1 mouse cellular context compared by ENCODE assay signal in the genomic region with DNA sequence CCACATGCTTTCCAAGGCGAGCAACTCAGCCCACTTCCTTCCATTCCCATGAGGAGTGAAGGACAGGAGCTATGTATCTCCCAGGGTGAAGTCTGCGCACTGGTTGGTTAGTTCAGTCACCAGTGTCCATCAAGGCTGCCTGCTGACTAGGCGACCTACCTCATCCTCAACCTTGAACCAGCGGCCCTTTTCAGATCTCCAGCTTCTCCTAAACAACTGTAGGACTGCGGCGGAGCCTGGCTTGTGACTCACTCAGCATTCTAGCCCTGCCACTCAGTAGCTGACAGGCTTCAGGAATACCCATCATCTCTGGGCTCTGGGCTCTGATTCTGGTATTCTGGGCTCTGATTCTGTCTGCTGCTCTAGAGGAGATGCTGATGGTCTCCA.
TF ChIP-seq lines count a peak whose summit lies in the region.

No protein-coding gene starts in this region.

TF ChIP-seq in MEL, 35 proteins besides CTCF, POLR2A, EP300 and RAD21:
- TF ChIP-seq SMC3 (IDR thresholded peaks at IDR 0.05; ENCODE audit: low read depth, low read length) (no peak), E2F4 (IDR thresholded peaks at IDR 0.05; ENCODE audit: borderline replicate concordance, low read depth, low read length) (no peak)
